Mouse (Mus musculus) neural tube, embryonic 14.5 days (tissue): ENCODE measurements around the gene Hltf. TPM values are rescaled to one million over a fixed set of nuclear protein-coding genes. Genes with fewer than 3 reads are reported as not detected.

Experiments used
- ATAC-seq: fragments of 200-750 bp; cut with Nextera tagmentation; 2 replicates; pipeline ENCODE4 v1.8.0; 2017; ENCODE audit warnings: low read depth, mild to moderate bottlenecking, moderate TSS enrichment, moderate library complexity
- H3K27ac ChIP-seq: fragments of 300-500 bp; sonication (generic); 2 replicates; pipeline ENCODE4 v1.5.1; 2014; ENCODE audit warnings: low read depth, mild to moderate bottlenecking, control low read depth, low read length, moderate library complexity, mixed read lengths
- H3K27me3 ChIP-seq: fragments of 300-500 bp; sonication (generic); 2 replicates; pipeline ENCODE4 v1.6.1; 2014; ENCODE audit warnings: low read length; ENCODE audit not compliant: control insufficient read depth, insufficient read depth
- H3K36me3 ChIP-seq: fragments of 300-500 bp; sonication (generic); 2 replicates; pipeline ENCODE4 v1.6.1; 2014; ENCODE audit warnings: low read length, mixed read lengths; ENCODE audit not compliant: control insufficient read depth, insufficient read depth
- H3K4me1 ChIP-seq: fragments of 300-500 bp; sonication (generic); 2 replicates; pipeline ENCODE4 v1.6.1; 2014; ENCODE audit warnings: low read length; ENCODE audit not compliant: control insufficient read depth, insufficient read depth
- H3K4me2 ChIP-seq: fragments of 300-500 bp; sonication (generic); 2 replicates; pipeline ENCODE4 v1.6.1; 2014; ENCODE audit warnings: mild to moderate bottlenecking, low read depth, low read length, control low read depth
- H3K4me3 ChIP-seq: fragments of 300-500 bp; sonication (generic); 2 replicates; pipeline ENCODE4 v1.5.1; 2014; ENCODE audit warnings: low read depth, low read length, control low read depth, mixed read lengths
- H3K9ac ChIP-seq: fragments of 300-500 bp; sonication (generic); replicated peaks from 2 replicates; pipeline ENCODE4 v1.6.1; 2014; ENCODE audit warnings: low read depth, mild to moderate bottlenecking, control low read depth, low read length, mixed read lengths
- H3K9me3 ChIP-seq: fragments of 300-500 bp; sonication (generic); 2 replicates; pipeline ENCODE4 v1.6.1; 2016; ENCODE audit warnings: low read length; ENCODE audit not compliant: control insufficient read depth
- WGBS: fragments of 180-500 bp; shearing (Covaris S2); extraction: QIAGEN DNeasy Blood & Tissue Kit; methylation state at CpG from one replicate; pipeline ENCODE4 v1.1.7; 2014; 5-methylcytosine and 5-hydroxymethylcytosine counted together
- polyA plus RNA-seq: library from polyadenylated mRNA; unstranded; fragments of >200 nt; fragmentation: Nextera tagmentation; extraction: Ambion mirVana; gene quantifications from 2 replicates; pipeline ENCODE4 v1.2.1, GENCODE M21; 2014

The Hltf gene
- polyA plus RNA-seq, 1 experiment from 2014 or later: 21.4 TPM

GRCm38 (mm10) chr3:20147647-20148046, 90.0 kb downstream of the Hltf start:
- ATAC-seq: no peak

DNA sequence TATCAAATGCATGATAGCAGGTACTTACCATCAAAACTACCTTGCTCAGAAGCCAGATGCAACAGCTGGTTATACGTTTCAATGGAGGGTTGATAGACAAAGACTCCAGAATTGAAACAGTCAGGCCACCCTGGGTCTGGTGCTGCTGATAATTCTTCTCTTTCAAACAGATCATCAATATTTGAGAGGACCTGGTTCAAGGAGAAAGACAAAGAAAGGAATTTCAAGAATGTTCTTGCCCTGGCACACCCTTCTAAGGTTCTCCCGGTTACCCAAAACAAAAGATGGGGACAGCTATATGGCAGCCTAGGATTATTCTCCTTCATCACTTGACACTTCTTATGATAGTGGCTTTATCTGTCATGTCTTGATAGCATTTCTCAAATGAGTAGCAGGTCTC, 92.9 kb downstream of the Hltf start:
- no peak overlapping the region for H3K9ac ChIP-seq
- 83% methylated on average over 2 of the region's 2 CpGs for WGBS
- no peak overlapping the region for H3K4me2 ChIP-seq
- no peaks in the 10 kb centered on the region for H3K4me1 ChIP-seq
- H3K36me3 ChIP-seq: no peaks in the 10 kb centered on the region
- no peak overlapping the region for H3K27ac ChIP-seq
- H3K9me3 ChIP-seq: no peaks in the 10 kb centered on the region
- no peaks in the 10 kb centered on the region for H3K27me3 ChIP-seq
- H3K4me3 ChIP-seq: no peak overlapping the region
- ATAC-seq: no peak

More at GRCm38 (mm10) chr3:20147647-20148046, 90.0 kb downstream of the Hltf start:
- WGBS: 91% methylated on average over 5 of the region's 5 CpGs
- Histone ChIP-seq H3K27me3 (no peaks in the 10 kb centered on the region), H3K9me3 (no peaks in the 10 kb centered on the region), H3K27ac (no peak overlapping the region), H3K4me2 (no peak overlapping the region), H3K9ac (no peak overlapping the region), H3K4me1 (no peaks in the 10 kb centered on the region), H3K36me3 (no peaks in the 10 kb centered on the region), H3K4me3 (no peak overlapping the region)

DNA sequence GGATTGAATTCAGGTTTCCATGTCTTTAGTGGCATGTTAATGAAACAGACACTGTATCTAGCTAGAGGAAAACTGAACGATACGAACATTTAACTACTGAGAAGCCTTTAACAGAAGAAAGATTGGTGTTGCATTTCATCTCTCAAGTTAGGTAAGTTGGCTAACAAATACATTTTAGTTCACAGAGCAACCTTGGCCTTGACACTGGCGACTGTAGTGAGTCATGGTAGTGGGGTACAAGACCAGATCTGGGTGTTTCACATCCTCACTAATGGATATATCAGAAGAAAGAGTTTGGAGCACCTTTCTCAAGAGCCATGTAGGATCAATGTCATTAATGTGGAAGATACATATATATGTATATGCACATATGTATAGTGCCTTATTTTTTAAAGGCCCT, 94.0 kb downstream of the Hltf start:
- Histone ChIP-seq H3K36me3 (no peaks in the 10 kb centered on the region), H3K27ac (no peak overlapping the region), H3K9ac (no peak overlapping the region), H3K4me2 (no peak overlapping the region), H3K4me1 (no peaks in the 10 kb centered on the region), H3K27me3 (no peaks in the 10 kb centered on the region), H3K9me3 (no peaks in the 10 kb centered on the region), H3K4me3 (no peak overlapping the region)
- 96% methylated on average over 3 of the region's 3 CpGs for WGBS
- no peak for ATAC-seq

GRCm38 (mm10) chr3:20154531-20155367, 97.1 kb downstream of the Hltf start, which contains the start of gene Gyg:
Gene Gyg (minus strand): TSS chr3:20155317.
- no peaks in the 10 kb centered on the region for H3K36me3 ChIP-seq
- no peaks in the 10 kb centered on the region for H3K9me3 ChIP-seq
- H3K4me3 ChIP-seq: peak within 1 kb of the TSS; percentile 71
- no peaks in the 10 kb centered on the region for H3K27me3 ChIP-seq
- peak within 1 kb of the TSS; percentile 79 for H3K9ac ChIP-seq
- peak; percentile 94 for ATAC-seq
- no peaks in the 10 kb centered on the region for H3K4me1 ChIP-seq
- H3K27ac ChIP-seq: no peak within 1 kb of the TSS
- peak within 1 kb of the TSS; percentile 95 for H3K4me2 ChIP-seq
- under 1% methylated on average over 73 of the region's 73 CpGs for WGBS

DNA sequence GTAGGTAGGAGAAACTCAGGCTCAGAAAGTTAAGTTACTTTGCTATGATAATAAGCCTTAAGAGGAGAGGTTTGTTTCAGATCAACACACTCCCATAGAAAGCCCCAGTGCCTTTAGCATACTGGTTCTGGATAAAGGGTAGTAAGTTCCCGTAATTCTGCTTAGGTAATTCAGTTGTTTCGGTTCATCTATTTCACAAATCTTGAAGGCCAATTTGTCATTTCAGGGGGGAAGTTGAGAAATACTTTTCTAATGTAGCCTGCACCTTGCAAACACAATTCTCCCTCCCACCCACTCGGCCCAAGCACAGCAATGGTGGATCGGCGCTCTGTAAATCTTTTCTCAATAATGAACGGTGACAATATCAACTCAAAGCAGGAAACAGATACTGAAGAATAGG, 97.9 kb downstream of the Hltf start:
- no peak for ATAC-seq
- Histone ChIP-seq H3K4me2 (peak overlapping the region; percentile 95), H3K4me1 (no peaks in the 10 kb centered on the region), H3K27ac (no peak overlapping the region), H3K9me3 (no peaks in the 10 kb centered on the region), H3K9ac (no peak overlapping the region), H3K27me3 (no peaks in the 10 kb centered on the region), H3K36me3 (no peaks in the 10 kb centered on the region), H3K4me3 (peak overlapping the region; percentile 71; the same call in 1 of the 2 replicates)
- 84% methylated on average over 6 of the region's 6 CpGs for WGBS

DNA sequence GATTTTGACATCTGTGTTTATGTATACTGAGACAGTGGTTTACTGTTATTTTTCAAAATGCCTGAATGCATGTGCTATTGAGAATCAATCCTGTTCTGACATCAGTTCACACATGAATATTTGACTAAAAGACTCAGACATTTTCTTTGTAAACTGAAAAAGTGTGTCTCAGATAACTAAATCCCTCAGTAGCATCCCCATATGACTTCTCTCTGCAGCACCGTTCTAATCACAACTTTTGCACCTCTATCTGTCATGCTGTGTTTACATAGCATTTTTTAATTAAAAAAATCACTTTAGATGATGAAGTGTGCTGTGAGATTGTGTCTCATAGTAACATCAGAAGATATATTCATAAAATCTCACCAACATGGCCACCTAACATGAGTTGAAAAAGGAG, 109.9 kb downstream of the Hltf start:
- H3K27me3 ChIP-seq: no peaks in the 10 kb centered on the region
- no peaks in the 10 kb centered on the region for H3K4me1 ChIP-seq
- no peak overlapping the region for H3K9ac ChIP-seq
- H3K27ac ChIP-seq: no peak overlapping the region
- 86% methylated on average over 1 of the region's 1 CpGs for WGBS
- no peak for ATAC-seq
- no peak overlapping the region for H3K4me3 ChIP-seq
- H3K4me2 ChIP-seq: no peak overlapping the region
- no peaks in the 10 kb centered on the region for H3K36me3 ChIP-seq
- H3K9me3 ChIP-seq: no peaks in the 10 kb centered on the region

Other genes with a start within 250 kb of the Hltf start
- 4.5 and 14.4 TPM in 2 replicates for gene Cp, start 100.8 kb upstream of the Hltf start, polyA plus RNA-seq
- gene Hps3, start 22.5 kb upstream of the Hltf start, polyA plus RNA-seq: 13.6 and 17.5 TPM in 2 replicates
- 58.4 and 79.3 TPM in 2 replicates for gene Gyg, start 97.5 kb downstream of the Hltf start, polyA plus RNA-seq
- 0.20 TPM in 1 of 2 replicates, not detected in the other for gene Cpa3, start 184.4 kb downstream of the Hltf start, polyA plus RNA-seq
- 0.24 and 0.43 TPM in 2 replicates for gene Cpb1, start 217.9 kb downstream of the Hltf start, polyA plus RNA-seq